Mouse (Mus musculus) kidney, embryonic 14.5 days (tissue): ENCODE results near the gene Oxnad1. TPM values are rescaled to one million over a fixed set of nuclear protein-coding genes. Genes with fewer than 3 reads are reported as not detected.

ENCODE experiments used
- ATAC-seq: fragments of 200-750 bp; cut with Nextera tagmentation; 2 replicates; pipeline ENCODE4 v1.8.0; 2017; ENCODE audit warnings: moderate number of reproducible peaks, mild to moderate bottlenecking, moderate TSS enrichment, moderate library complexity; ENCODE audit not compliant: low FRiP score, low TSS enrichment
- H3K27ac ChIP-seq: fragments of 300-500 bp; sonication (generic); 2 replicates; pipeline ENCODE4 v1.5.1; 2014; ENCODE audit warnings: low read depth, mild to moderate bottlenecking, low read length, moderate library complexity, mixed read lengths
- H3K27me3 ChIP-seq: fragments of 300-500 bp; sonication (generic); 2 replicates; pipeline ENCODE4 v1.6.1; 2014; ENCODE audit warnings: mild to moderate bottlenecking, low read length; ENCODE audit not compliant: control insufficient read depth, insufficient read depth
- H3K36me3 ChIP-seq: fragments of 300-500 bp; sonication (generic); 2 replicates; pipeline ENCODE4 v1.6.1; 2014; ENCODE audit warnings: low read length, mixed read lengths; ENCODE audit not compliant: control insufficient read depth, insufficient read depth
- H3K4me1 ChIP-seq: fragments of 300-500 bp; sonication (generic); 2 replicates; pipeline ENCODE4 v1.6.1; 2014; ENCODE audit warnings: low read length, mixed read lengths; ENCODE audit not compliant: control insufficient read depth, insufficient read depth
- H3K4me2 ChIP-seq: fragments of 300-500 bp; sonication (generic); replicated peaks from 2 replicates; pipeline ENCODE4 v1.6.1; 2014; ENCODE audit warnings: low read depth, mild to moderate bottlenecking, low read length
- H3K4me3 ChIP-seq: fragments of 300-500 bp; sonication (generic); 2 replicates; pipeline ENCODE4 v1.5.1; 2014; ENCODE audit warnings: mild to moderate bottlenecking, low read length
- H3K9ac ChIP-seq: fragments of 300-500 bp; sonication (generic); 2 replicates; pipeline ENCODE4 v1.6.1; 2014; ENCODE audit warnings: low read depth, mild to moderate bottlenecking, low read length, moderate library complexity
- H3K9me3 ChIP-seq: fragments of 300-500 bp; sonication (generic); 2 replicates; pipeline ENCODE4 v1.6.1; 2016; ENCODE audit warnings: low read length; ENCODE audit not compliant: control insufficient read depth
- WGBS: fragments of 180-500 bp; shearing (Covaris S2); extraction: QIAGEN DNeasy Blood & Tissue Kit; methylation state at CpG from one replicate; pipeline ENCODE4 v1.1.7; 2014; 5-methylcytosine and 5-hydroxymethylcytosine counted together
- polyA plus RNA-seq: library from polyadenylated mRNA; unstranded; fragments of >200 nt; fragmentation: Nextera tagmentation; extraction: Ambion mirVana; gene quantifications from 2 replicates; pipeline ENCODE4 v1.2.1, GENCODE M21; 2014

The Oxnad1 gene
- polyA plus RNA-seq, 1 experiment from 2014 or later: 33.6 TPM

DNA sequence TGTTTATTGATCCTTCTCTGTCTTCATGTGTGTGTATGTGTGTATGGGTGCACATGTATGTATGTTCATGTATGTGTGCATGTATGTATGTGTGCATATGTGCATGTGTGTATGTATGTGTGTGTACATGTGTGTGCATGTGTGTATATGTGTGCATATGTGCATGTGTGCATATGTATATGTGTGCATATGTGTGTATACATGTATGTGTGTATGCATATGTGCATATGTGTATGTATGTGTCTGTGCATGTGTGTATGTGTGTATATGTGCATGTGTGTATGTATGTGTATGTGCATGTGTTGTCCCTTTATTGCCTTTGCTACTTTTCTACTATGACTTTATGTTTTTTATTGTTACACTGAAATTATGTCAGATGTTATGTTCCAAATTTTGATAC is 59.6 kb downstream of the Oxnad1 start:
- Histone ChIP-seq H3K9me3 (peaks cover 7% of the 10 kb centered on the region; the same call in 1 of the 2 replicates), H3K4me3 (no peak overlapping the region), H3K9ac (no peak overlapping the region), H3K4me2 (no peak overlapping the region), H3K27ac (no peak overlapping the region), H3K36me3 (no peaks in the 10 kb centered on the region), H3K4me1 (no peaks in the 10 kb centered on the region), H3K27me3 (no peaks in the 10 kb centered on the region)
- no peak for ATAC-seq

DNA sequence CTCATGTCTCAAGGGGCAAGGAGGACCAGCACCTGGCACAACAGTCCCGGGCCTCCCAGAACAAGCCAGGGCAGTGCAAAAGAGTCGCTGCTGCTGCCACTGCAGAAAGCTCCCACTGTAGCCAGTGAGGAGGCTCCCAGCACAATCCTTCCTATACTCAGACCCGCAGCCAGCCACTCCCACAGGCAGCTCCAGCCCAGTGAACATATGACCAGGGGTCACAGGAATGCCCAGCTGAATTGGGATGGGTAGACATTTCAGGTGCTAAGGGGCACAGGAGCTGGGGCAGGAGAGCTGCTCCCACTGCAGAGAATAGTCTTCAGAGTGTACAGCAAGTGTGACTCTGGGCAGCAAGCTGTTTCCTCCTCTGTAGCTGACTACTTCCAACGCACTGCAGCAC is 60.2 kb downstream of the Oxnad1 start:
- 54% methylated on average over 4 of the region's 4 CpGs for WGBS
- H3K9ac ChIP-seq: no peak overlapping the region
- no peaks in the 10 kb centered on the region for H3K27me3 ChIP-seq
- H3K4me2 ChIP-seq: no peak overlapping the region
- H3K36me3 ChIP-seq: no peaks in the 10 kb centered on the region
- peak overlapping the region; percentile 1; the same call in 1 of the 2 replicates for H3K27ac ChIP-seq
- peaks cover 7% of the 10 kb centered on the region; the same call in 1 of the 2 replicates for H3K9me3 ChIP-seq
- no peak for ATAC-seq
- no peak overlapping the region for H3K4me3 ChIP-seq
- H3K4me1 ChIP-seq: no peaks in the 10 kb centered on the region

DNA sequence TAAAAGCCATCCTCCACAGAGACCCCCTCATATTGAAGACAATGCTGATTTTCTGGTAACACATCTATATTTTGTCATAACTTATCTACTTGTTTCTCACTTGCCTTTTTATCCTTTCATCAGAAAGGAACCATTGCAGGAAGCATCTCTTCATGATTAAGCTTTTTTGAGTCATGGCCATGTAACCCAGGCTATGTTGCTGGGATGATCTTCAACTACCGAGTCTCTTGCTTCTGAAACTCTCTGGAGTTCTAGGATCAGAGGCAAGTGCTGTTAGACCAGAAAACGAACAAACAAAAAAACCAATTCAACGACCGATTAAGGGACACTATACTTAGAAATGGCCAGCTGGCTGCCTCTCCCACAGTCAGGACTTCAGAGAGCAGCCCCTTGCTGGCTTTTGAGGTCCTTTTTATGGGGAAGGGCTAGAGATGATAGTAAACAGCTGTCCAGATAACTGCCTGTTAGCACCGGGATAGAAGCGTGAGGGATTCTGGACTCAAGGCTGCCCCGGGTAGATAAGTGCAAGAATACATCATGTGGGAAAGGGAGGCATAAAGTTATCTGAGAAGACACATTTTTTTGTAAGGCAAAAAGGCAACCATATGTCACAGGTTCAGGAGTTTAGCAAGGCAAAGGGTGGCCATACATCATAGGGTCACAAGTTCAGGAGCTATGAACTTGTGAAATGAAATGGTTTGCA is 60.8 kb downstream of the Oxnad1 start:
- 57% methylated on average over 7 of the region's 7 CpGs for WGBS

DNA sequence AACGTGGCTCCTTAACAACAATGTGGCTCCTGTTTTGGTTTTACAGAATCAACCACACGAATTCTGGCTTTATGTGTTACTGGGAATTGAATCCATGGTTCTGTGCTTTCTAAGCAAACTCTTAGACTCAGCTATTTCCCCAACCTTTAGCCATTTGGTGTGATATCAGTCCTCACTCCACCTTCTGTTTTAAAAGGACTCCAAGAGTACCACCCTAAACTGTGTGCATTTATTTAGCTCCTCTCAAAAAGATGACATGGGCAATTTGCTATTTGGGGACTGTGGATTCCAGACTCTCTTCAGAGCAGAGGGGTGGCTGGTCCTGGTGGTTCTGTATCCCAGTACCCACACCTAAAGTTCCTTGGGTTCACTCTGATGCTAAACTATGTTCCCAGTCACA is 61.4 kb downstream of the Oxnad1 start:
- Histone ChIP-seq H3K9ac (no peak overlapping the region), H3K27me3 (no peaks in the 10 kb centered on the region), H3K9me3 (peaks cover 7% of the 10 kb centered on the region; the same call in 1 of the 2 replicates), H3K4me2 (no peak overlapping the region), H3K36me3 (no peaks in the 10 kb centered on the region), H3K4me3 (no peak overlapping the region), H3K27ac (no peak overlapping the region), H3K4me1 (no peaks in the 10 kb centered on the region)
- no peak for ATAC-seq
- 60% methylated on average over 2 of the region's 2 CpGs for WGBS

More for the DNA sequence above, 60.8 kb downstream of the Oxnad1 start:
- H3K9ac ChIP-seq: no peak overlapping the region
- no peaks in the 10 kb centered on the region for H3K27me3 ChIP-seq
- ATAC-seq: 0 out of 2 replicates have a peak, but pooled peaks have one; percentile 35
- no peak overlapping the region for H3K4me2 ChIP-seq
- peaks cover 7% of the 10 kb centered on the region; the same call in 1 of the 2 replicates for H3K9me3 ChIP-seq
- H3K4me1 ChIP-seq: no peaks in the 10 kb centered on the region
- H3K36me3 ChIP-seq: no peaks in the 10 kb centered on the region
- H3K4me3 ChIP-seq: no peak overlapping the region
- H3K27ac ChIP-seq: peak overlapping the region; percentile 42; the same call in 1 of the 2 replicates

DNA sequence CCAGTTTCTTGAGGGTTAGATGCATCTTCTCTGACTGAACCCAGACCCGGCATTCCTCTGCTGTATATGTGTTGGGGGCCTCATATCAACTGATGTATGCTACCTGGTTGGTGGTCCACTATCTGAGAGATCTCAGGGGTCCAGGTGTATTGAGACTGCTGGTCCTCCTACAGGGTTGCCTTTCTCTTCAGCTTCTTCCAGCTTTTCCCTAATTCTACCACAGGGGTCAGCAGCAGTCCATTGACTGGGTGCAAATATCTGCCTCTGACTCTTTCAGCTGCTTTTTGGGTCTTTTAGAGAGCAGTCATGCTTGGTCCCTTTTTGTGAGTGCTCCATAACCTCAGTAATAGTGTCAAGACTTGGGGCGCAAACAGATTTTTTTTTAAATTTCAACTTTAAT is 65.7 kb downstream of the Oxnad1 start:
- 83% methylated on average over 2 of the region's 2 CpGs for WGBS
- Histone ChIP-seq H3K9ac (no peak overlapping the region), H3K27me3 (no peaks in the 10 kb centered on the region), H3K4me3 (no peak overlapping the region), H3K27ac (no peak overlapping the region), H3K4me2 (no peak overlapping the region), H3K9me3 (peaks cover 7% of the 10 kb centered on the region; the same call in 1 of the 2 replicates), H3K4me1 (no peaks in the 10 kb centered on the region), H3K36me3 (no peaks in the 10 kb centered on the region)
- no peak for ATAC-seq

DNA sequence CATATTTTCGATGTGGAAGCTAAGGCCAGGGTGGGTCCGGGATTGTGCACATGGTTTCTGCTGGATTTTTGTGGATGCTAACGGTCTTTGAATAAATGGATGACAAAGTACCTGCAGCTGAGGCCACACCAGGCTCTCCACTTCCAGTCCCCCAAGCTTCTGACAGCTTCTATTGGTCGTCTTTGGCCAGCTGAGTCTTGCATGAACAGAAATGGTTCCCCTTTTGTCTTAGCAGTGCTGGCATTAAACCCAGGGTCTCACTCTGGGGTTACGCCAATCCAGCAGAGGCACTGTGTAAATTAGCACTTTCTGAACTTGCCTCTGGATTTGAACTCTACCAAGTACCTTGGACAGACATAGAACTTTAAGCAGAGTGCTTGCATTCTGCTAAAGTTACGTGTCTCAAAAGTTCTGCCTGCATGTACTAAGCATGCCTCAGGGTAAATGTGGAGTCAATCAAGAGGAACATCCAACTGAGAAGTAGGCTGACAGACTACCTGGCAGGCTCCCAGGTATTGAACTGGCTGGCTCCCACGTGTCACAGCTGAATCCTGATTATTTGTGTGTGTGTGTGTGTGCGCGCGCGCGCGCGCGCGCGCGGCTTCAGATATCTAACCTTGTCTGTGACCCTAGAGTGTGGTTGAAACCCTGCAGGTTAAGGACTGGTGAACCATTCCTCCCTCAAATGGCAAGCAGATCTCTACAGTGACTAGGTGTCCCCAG is 67.2 kb downstream of the Oxnad1 start:
- Histone ChIP-seq H3K27ac (no peak overlapping the region), H3K36me3 (no peaks in the 10 kb centered on the region), H3K4me2 (no peak overlapping the region), H3K4me3 (no peak overlapping the region), H3K4me1 (no peaks in the 10 kb centered on the region), H3K9ac (no peak overlapping the region), H3K27me3 (no peaks in the 10 kb centered on the region), H3K9me3 (peaks cover 7% of the 10 kb centered on the region; the same call in 1 of the 2 replicates)
- WGBS: 88% methylated on average over 18 of the region's 18 CpGs
- no peak for ATAC-seq

Other genes starting within 250 kb of the Oxnad1 start
- 0.34 and 0.56 TPM in 2 replicates for gene Galnt15, start 56.4 kb upstream of the Oxnad1 start, polyA plus RNA-seq
- gene Dph3, start 355 bp downstream of the Oxnad1 start, polyA plus RNA-seq: 102 and 136 TPM in 2 replicates
- gene Msmb, start 56.6 kb downstream of the Oxnad1 start, polyA plus RNA-seq: not detected in 2 replicates
- gene Ncoa4, start 74.5 kb downstream of the Oxnad1 start, polyA plus RNA-seq: 74.8 and 106 TPM in 2 replicates
- gene Timm23, start 116.5 kb downstream of the Oxnad1 start, polyA plus RNA-seq: 324 and 335 TPM in 2 replicates
- 30.6 and 57.5 TPM in 2 replicates for gene Parg, start 116.6 kb downstream of the Oxnad1 start, polyA plus RNA-seq
- 8.7 and 11.3 TPM in 2 replicates for gene Ogdhl, start 236.6 kb downstream of the Oxnad1 start, polyA plus RNA-seq